Mouse (Mus musculus): Measurements from ENCODE around the gene Msi1.

DNA sequence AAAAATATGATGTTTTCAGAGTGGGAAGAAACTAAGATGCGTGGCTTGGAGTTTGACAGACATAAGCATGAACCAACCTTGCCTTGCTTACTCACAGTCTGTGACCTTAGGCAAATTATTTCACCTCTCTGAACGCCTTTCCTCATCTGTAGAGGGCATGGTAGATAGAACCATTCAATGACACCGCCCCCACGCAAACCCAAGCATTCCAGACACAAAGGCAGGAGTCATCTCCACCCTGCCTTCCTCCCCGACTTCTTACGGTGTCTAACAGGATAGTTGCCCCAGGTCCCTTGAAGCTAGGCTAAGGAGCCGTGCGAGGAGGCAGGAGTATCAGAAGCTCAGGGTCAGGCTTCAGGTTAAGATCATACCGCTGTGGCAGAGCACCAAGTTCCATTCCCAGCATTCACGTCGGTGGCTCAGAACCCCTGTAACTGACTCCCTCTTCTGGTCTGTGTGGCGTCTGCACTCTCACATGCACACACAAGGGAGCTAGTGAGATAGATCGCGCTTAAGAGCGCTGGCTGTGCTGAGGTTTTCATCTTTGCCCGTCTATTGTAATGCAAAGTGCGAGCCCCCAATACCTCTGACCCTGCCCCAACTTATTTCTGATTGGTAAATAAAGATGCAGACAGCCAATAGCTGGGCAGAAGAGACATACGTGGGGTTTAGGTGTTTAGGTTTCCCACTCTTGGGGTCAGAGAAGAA is 35.2 kb downstream of the Msi1 start:
- TF ChIP-seq CTCF (IDR thresholded peaks at IDR 0.05; ENCODE audit: low read depth) (no peak), EP300 (IDR thresholded peaks at IDR 0.05; ENCODE audit: low read depth) (no peak)
